Mouse (Mus musculus): Measurements from ENCODE around the gene Rpl4.
A peak's percentile ranks its signal among the peaks of the same experiment; 100 is the strongest.
"Not testable (repeated sequence)": the region's sequence is repeated elsewhere in the genome, so short reads cannot be mapped to it uniquely, and the experiment has no call there.

Gene Rpl4

DNA sequence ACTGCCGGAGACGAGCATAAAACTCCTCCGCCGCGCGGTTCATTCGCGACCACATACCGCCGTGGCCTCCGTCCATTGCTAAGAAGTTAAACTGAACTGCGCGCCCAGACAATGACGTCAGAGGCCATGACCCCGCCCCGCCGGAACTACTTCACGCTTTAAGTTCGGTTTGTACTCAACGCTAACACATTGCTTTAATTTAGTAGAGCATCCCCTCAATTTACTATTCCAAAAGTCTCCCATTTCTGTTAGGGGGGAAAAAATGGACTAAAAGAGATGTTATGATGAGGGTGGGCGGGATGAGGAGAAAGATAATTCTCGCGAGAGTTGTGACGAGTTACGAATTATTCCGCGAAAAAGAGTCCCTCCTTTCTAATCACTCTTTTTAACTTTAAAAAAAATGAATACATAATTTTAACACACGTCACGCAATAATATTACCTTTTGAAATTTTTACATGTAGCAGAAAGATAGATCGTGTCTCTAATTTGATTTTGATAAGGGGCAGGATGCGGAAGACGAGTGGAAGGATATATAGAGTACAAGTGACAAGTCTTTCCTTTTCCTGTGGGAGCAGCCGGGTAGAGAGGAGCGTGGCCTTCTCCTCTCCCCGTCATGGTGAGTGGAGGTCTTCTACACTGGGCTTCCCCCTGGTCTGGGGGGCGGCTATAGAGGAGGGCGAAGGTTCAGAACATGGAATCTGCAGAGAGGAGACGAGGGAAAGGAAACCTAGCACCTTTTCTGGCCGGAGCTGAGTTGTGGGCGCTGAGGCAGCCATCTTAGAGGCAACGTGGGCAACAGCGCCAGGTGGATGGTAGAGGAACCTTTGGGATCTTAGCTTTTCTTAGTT, at the start of gene Rpl4, which contains the start of gene Zwilch:
TSS of gene Rpl4 (plus strand) at position 560 of the 850 bp plus-strand sequence.
TSS of gene Zwilch (minus strand) at position 289 of the 850 bp plus-strand sequence.
- peak; percentile 73 for DNase-seq (ENCODE audit: low spot score)

DNA sequence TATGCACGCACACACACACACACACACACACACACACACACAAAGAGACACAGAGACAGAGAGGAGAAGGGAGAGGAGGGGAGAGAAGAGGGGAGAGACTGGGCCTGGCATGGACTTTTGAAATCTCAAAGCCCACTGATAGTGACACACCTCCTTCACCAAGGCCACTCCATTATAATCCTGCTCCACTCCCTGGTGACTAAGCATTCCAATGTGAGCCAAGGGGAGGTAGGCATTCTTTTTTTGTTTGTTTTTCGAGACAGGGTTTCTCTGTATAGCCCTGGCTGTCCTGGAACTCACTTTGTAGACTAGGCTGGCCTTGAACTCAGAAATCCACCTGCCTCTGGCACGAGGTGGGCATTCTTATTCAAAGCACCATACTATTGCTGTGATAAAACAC, 48.3 kb upstream of the Rpl4 start:
- not testable (repeated sequence) for DNase-seq (ENCODE audit: low spot score)

DNA sequence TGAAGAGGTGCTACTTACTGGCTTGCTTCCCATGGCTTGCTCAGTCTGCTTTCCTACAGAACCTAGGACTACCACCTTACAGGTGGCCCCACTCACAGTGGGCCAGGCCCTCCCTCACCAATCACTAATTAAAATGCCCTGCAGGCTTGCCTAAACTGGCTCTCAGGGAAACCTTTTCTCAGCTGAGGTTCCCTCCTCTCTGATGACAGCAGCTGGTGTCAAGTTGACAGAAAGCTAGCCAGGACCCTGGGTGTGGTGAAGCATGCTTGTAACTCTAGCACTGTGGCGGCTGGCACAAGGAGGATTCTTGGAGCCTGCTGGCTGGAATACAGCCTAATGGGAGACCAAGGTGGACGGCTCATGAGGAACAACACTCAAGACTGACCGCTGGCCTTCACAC, 47.9 kb upstream of the Rpl4 start:
- DNase-seq (ENCODE audit: low spot score): no peak

DNA sequence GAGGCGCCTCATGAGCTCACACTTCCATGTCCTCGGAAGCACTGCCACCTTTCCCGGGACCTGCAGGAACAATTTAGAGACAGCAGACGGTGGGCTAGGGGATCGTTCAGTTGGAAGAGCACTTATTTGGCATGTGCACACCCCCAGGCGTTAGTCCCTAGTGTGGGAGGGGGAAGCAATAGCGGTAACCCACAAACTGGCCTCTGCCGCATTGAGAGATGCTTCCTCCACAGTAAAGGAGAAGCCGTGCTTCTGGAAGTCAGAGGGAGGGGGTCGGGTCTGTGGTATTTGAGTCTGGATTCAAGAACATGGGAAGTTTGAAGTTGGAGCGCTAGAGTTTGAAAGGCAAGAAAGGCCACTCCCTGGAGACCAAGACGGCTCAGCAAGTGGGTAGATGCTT, 47.1 kb upstream of the Rpl4 start:
- no peak for DNase-seq (ENCODE audit: low spot score)

DNA sequence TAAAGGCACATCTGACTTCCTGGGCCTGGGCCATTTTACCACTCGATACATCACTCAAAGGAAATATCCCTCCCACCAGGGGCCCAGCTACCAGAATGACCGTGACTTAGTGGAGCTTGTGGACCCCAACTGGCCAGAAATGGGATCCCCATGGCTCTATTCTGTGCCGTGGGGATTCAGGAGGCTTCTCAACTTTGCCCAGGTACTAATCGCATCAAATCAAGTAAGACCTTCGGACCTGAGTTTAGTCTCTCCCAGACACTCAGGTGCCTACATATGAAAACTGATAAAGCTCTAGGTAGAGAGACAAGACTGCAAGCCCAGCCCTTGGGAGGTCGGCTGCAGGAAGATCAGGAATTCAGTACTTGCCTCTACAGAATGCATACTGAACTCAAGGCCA, 41.6 kb upstream of the Rpl4 start:
- no peak for DNase-seq (ENCODE audit: low spot score)

DNA sequence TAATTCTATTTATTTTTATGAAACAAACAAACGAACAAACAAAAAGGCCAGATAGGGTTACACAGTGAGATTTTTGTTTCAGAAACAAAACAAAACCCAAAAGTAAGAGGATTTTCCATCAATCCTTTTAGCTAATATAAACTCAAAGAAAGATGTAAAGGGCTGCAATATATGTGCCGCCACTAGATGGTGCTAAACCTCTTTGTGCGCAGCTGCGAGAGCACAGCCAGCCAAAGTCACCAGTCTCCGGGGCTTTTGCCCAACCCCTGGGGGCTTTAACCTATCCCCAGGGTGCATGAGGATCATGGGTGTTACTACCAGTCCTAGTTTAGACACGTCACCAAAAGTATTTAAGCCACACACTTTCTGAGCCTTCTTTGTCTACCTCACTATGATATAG, 34.3 kb upstream of the Rpl4 start:
- peak; percentile 42 for DNase-seq (ENCODE audit: low spot score)

DNA sequence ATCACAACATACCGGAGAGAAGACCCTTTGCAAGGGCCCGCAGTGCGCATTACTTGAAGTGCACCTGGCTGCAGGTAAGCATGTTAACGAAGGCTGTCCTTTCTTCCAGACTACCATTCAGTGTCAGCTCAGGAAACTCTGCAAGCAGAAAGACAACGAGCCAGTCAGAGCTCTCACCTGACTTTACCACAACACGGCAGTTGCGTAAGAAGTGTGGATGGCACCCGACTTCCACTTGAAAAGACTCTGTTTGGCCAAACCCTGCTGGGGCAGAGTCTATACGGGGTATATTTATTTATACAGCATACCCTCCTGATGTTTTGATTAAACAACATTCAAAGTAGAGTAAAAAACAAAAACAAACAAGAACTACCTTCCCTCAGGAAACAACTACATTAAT, 33.3 kb upstream of the Rpl4 start:
- no peak for DNase-seq (ENCODE audit: low spot score)

DNA sequence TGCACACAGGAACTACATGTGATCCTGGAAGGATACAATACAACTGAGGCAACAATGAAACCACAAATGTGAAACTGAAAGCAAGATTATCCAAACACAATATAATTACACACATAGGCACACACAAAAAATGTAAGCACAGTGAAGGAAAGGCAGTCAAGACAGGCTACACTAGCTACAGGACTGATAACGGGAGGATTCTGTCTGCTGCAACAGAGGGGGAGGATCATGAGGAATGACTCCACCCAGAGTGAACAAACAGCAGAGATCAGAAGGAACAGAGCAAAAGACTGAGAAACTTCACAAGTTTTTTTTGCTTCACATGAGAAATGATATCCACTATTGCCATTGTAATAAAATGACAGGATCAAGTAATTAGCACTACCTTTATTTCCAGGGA, 16.5 kb upstream of the Rpl4 start:
- no peak for DNase-seq (ENCODE audit: low spot score)

DNA sequence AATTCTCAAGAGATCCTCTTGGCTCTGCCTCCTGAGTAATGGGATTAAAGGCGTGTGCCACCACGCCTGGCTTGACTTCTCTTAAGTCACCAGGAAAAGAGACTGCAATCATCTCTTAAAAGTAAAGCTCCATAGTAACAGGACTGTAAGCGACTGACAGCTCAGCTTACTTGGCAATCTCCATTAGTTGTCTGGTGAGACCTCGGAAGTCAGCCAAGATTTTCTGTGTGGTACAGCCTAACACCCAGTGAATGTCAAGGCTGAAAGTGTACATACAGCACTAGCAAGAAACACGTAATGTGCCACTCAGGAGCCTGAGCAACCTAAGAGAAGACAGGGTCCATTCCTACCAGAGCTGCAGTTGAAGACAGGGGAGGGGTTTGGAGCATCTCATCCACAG, 12.7 kb upstream of the Rpl4 start:
- no peak for DNase-seq (ENCODE audit: low spot score)

DNA sequence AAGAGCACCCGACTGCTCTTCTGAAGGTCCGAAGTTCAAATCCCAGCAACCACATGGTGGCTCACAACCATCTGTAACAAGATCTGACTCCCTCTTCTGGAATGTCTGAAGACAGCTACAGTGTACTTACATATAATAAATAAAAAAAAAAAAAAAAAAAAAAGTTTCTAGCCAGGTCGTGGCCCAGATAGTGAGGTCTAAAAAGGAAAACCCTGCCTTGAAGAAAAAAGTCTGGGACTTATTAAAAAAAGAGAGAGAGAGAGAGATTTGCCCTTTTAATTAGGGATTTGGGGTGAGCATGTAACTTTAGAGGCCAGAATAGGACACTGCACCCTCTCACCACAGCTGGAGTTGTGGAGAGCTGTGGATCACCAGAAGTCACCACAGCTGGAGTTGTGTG, 3.2 kb upstream of the Rpl4 start:
- not testable (repeated sequence) for DNase-seq (ENCODE audit: low spot score)

DNA sequence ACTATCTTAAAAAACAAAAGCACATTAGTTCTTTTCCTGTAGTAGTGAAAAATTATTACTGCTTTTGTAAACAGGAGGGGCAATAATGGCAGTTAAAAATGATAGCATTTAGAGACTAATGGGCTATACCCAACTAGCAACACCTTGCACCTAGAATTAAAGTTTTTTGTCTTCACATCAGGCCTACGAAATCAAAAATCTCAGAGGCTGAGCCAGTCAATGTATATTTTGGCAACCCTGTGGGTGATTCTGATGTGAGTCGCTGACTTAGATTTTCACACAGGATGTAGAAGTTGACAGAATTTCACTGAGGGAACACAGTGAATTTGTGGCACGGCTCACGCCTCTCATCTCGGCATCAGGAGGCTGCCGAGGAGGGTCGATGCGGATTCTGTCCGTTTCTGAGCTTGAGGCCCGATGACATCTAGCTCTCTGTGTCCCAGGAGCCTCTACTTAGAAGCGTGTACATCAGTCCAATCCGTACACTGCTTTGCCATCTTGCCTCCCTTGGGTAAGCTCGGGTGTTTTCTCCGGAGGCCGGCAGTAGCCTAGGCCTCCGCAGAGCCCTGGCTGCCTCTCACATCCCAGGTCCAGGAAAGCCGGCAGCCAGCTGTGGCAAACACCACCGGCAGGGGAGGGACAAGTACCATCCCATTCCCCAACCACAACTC, 895 bp upstream of the Rpl4 start:
- no peak for DNase-seq (ENCODE audit: low spot score)

DNA sequence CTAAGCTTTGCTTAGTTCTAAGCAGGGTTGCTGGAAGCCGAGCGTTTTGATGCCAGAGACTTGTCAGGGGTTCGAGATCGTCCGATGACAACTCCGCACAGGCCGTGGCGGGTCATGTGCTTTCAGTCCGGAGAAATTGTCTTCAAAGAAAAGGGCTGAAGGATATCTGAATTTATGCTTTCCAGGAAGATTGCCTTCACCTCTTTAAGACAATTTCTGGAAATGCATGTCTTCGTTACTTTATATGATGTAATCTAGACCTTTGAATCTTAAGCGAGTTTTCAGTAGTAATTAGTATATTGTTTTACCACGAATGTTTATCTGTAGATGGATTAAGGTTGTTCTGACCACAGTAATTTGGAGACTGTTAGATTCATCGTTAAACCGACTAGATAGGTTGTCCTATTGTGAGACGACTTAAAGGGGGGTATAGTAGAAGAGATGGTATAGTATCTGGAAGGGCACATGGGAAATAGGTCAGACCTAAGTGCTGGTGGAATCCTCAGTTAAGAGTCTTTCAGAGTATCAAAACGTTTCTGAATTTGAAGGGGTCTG, 568 bp downstream of the Rpl4 start:
- no peak for DNase-seq (ENCODE audit: low spot score)

DNA sequence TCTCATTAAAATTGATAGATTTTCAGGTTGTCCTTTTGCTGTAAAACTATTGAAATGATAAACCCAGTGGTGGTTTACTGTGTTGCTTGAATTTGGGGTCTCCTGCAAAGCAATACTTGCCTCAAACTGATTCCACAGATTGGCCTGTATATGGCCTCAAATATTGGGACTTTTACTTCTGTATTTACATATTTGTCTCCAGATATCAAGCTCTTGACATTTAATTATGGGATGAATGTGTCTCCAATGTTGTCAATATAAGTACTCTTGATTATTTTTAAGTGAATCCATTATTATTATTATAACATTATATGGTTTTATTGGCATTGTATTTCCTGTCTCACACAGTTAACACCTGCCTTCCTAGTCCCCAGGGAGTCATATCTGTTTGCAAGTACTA, 1.2 kb downstream of the Rpl4 start:
- no peak for DNase-seq (ENCODE audit: low spot score)

DNA sequence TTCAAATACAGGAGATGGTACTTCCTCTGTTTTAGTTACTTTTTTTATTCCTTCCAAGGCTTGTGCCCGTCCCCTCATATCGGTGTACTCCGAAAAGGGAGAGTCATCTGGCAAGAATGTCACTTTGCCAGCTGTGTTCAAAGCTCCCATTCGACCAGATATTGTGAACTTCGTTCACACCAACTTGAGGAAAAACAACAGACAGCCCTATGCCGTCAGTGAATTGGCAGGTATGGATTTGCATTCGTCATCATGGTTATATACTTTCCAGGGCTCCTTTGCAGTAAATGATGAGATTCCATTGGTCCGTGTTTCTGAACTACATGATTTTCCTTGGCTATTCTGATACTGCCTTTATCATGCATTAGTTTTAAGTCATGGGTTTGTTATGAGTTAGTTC, 1.6 kb downstream of the Rpl4 start:
- no peak for DNase-seq (ENCODE audit: low spot score)

DNA sequence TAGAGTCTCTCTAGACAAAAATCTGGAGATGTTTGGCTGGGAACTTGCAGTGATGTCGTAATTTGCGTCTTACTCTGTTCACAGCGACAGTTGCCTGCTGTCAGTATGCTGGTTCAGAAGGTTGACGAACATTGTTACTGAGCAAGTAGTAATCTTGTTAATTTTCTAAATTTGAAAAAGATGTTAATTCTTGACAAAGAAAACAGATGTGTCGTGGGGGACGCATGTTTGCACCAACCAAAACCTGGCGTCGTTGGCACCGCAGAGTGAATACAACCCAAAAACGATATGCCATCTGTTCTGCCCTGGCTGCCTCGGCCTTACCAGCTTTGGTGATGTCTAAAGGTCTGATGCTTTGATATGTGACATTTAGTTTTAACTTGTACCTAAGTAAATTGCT, 2.2 kb downstream of the Rpl4 start:
- no peak for DNase-seq (ENCODE audit: low spot score)

DNA sequence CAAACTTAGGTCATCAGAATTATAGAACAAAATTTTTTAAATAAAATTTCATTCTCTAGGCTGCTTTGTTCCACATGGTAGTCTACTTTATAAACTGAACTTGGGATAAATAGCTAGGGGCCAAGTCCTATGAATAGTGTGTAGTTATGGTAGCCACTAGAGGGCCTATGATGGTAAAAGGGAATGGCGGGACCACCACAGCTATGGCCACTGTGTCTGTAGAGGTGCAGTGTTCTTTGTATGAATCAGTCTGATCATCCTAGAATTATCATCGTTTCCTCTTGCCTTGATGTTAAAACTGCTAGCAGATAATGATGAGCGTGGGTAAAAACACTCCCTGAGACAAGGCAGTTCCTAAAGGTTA, 5.4 kb downstream of the Rpl4 start:
- no peak for DNase-seq (ENCODE audit: low spot score)

DNA sequence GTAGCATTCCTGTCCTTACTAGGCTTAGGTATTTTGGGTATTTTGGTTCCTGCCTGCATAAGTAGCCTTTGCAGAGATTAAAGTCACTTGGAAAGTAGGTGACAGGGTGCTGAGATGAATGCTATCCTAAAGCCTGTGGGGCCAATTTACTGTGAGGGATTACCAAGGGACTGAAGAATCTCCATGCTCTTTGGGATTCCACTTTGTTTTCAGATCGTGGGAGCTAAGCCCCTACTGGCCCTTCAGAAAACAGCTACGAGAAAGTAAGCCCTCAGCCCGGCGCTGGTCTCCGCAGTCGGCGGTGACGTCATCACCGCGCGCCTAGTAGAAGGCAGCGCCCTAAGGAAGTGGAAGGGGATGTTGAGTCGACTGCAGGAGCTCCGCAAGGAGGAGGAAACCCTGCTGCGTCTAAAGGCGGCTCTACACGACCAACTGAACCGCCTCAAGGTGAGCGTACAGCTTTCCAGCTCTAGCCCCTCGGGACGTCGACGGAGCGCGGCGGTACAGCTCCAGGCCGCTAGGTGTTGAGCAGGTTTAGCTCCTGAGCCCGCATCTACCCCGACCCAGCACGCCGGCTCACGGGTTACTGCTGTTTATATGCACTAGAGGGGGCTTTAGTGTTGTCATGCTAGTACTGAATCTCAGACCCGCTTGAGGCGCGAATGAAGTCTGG, 5.9 kb downstream of the Rpl4 start, which contains the start of gene Snapc5:
TSS of gene Snapc5 (plus strand) at position 301 of the 673 bp plus-strand sequence.
- peak; percentile 90 for DNase-seq (ENCODE audit: low spot score)

DNA sequence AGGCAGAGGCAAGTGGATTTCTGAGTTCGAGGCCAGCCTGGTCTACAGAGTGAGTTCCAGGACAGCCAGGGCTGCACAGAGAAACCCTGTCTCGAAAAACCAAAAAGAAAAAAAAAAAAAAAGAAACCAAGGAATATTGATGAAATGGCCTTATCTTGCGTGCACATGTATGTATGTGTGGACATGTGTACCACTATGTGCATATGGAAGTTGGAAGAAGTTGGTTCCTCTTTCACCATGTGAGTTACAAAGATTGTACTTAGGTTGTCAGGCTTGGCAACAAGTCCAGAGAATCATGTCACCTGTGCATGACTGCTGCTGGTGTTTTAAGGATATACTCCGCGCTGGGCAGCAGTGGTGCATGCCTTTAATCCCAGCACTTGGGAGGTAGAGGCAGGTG, 10.1 kb downstream of the Rpl4 start:
- DNase-seq (ENCODE audit: low spot score): not testable (repeated sequence)

DNA sequence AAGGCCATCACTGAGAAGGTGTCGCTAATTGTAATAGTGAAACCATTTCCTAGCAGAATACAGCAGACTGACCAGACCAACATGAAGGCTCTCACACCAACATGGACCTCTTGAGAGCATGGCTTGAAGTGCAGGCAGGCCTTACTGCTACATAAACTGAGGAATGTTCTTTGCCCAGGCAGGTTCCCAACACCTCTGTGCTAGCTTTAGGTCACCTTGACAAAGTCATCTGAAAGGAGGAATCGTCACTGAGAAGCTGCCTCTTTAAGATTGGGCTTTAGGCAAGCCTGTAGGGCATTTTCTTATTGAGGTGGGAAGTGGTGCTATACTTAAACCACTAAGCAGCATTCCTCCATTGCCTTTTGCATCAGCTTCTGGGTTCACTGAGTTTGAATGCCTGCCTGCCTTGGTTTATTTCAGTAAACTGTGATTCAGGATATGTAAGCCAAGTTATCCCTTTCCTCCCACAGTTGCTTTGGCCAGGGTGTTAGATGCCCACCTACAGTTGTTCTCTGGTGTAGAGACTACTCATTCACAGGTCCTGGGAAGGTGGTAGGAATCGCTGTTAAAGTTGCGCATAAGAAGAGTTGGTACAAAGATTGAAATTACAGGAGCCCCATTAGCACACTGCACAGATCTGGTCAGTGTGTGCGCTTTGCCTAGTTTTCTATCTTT, 11.1 kb downstream of the Rpl4 start:
- no peak for DNase-seq (ENCODE audit: low spot score)

DNA sequence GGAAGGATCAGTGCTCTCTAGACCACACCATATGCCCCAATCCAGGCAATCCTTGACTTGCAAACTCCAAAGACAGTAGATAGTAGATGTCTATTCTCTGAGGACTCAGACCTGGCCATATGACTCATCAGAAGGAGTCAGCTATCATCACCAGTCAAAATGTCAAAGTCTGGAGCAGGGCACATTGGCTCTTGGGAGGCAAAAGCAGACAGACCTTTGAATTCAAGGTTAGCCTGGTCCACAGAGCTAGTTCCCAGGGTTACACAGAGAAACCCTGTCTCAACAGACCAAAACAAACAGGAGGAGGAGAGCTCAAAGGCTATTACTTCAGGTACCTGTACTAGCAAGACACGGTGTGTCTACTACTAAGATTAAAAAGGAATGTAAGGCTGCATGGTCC, 20.7 kb downstream of the Rpl4 start:
- DNase-seq (ENCODE audit: low spot score): no peak

DNA sequence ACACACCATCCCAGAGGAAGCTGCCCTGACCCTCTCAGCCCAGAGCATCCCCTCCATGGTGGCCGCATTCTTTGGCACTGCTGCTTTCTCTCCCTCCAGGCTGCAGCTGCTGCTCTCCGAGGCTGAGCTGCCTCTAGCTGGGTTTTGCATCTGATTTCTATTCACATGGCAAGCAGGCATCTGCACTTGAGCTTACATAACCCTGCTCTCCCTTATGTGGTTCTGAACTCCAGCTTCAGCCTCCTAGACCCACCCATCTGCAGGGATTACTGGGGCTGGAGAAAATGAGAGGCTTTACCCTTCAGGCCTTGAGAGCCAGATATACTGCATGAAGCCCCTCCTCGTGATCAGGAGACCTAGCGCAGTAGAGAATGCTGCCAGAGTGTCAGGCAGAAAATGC, 22.4 kb downstream of the Rpl4 start:
- no peak for DNase-seq (ENCODE audit: low spot score)

DNA sequence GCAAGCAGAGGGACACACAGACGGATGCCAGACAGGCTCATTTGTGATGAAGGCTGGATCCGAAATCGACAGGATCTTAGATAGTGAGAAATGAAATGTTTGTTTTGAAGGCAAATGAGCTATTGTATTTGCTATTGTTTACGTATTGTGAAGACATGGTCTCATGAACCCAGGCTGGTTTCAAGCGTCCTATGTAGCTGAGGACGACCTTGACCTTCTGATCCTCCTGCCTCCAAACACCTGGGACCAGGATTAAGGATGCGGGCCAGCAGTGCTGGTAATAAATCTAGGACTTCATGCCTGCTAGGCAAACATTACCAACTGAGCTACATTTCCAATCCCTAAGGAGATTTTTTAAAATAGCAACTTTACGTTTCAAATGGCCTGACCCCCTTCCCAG, 24.3 kb downstream of the Rpl4 start:
- no peak for DNase-seq (ENCODE audit: low spot score)
